Mouse (Mus musculus) kidney, postnatal 0 days (tissue): ENCODE measurements around the gene Ergic3. TPM values are rescaled to one million over a fixed set of nuclear protein-coding genes. Genes with fewer than 3 reads are reported as not detected.

Experiments used
- ATAC-seq: fragments of 200-750 bp; cut with Nextera tagmentation; replicated peaks from 2 replicates; pipeline ENCODE4 v1.8.0; 2017; ENCODE audit warnings: low read depth, moderate number of reproducible peaks, moderate TSS enrichment, moderate library complexity; ENCODE audit not compliant: low FRiP score
- DNase-seq: peaks from one replicate; pipeline ENCODE4 v3.0.0-alpha.2; 2016; ENCODE audit warnings: low spot score
- H3K27ac ChIP-seq: fragments of 300-500 bp; sonication (generic); 2 replicates; pipeline ENCODE4 v1.5.1; 2014; ENCODE audit warnings: mild to moderate bottlenecking
- H3K27me3 ChIP-seq: fragments of 300-500 bp; sonication (generic); 2 replicates; pipeline ENCODE4 v1.6.1; 2014; ENCODE audit warnings: low read length, mixed read lengths; ENCODE audit not compliant: insufficient read depth
- H3K36me3 ChIP-seq: fragments of 300-500 bp; sonication (generic); 2 replicates; pipeline ENCODE4 v1.6.1; 2014; ENCODE audit warnings: low read length, mixed read lengths; ENCODE audit not compliant: insufficient read depth
- H3K4me1 ChIP-seq: fragments of 300-500 bp; sonication (generic); replicated peaks from 2 replicates; pipeline ENCODE4 v1.6.1; 2014; ENCODE audit warnings: antibody characterized with exemption, low read length, mixed read lengths; ENCODE audit not compliant: insufficient read depth
- H3K4me2 ChIP-seq: fragments of 300-500 bp; sonication (generic); 2 replicates; pipeline ENCODE4 v1.6.1; 2014; ENCODE audit warnings: mild to moderate bottlenecking, low read length, moderate library complexity, mixed read lengths
- H3K4me3 ChIP-seq: fragments of 300-500 bp; sonication (generic); replicated peaks from 2 replicates; pipeline ENCODE4 v1.5.1; 2014; ENCODE audit warnings: low read depth, low read length
- H3K9ac ChIP-seq: fragments of 300-500 bp; sonication (generic); 2 replicates; pipeline ENCODE4 v1.6.1; 2014; ENCODE audit warnings: low read depth, low read length
- H3K9me3 ChIP-seq: fragments of 300-500 bp; sonication (generic); replicated peaks from 2 replicates; pipeline ENCODE4 v1.6.1; 2016; ENCODE audit warnings: low read length, inconsistent platforms, mixed read lengths
- CTCF ChIP-seq: IDR thresholded peaks from 2 replicates; pipeline ENCODE4 v1.5.1; 2016; ENCODE audit warnings: antibody characterized with exemption, low read depth, mild to moderate bottlenecking, moderate library complexity
- WGBS: fragments of 180-500 bp; shearing (Covaris S2); extraction: QIAGEN DNeasy Blood & Tissue Kit; methylation state at CpG from one replicate; pipeline ENCODE4 v1.1.7; 2014; 5-methylcytosine and 5-hydroxymethylcytosine counted together
- polyA plus RNA-seq: library from polyadenylated mRNA; unstranded; fragments of >200 nt; fragmentation: Nextera tagmentation; extraction: Ambion mirVana; gene quantifications from 2 replicates; pipeline ENCODE4 v1.2.1, GENCODE M21; 2015

Gene Ergic3
- polyA plus RNA-seq = 219 and 231 TPM in 2 replicates

GRCm38 (mm10) chr2:156007888-156008532 lies at the start of gene Ergic3, which contains the start of gene 6430550D23Rik:
Gene Ergic3, plus strand, starts transcription at chr2:156008045.
Gene 6430550D23Rik, minus strand, starts transcription at chr2:156007977.
- Histone ChIP-seq H3K9ac (peak within 1 kb of the TSS; percentile 72), H3K9me3 (no peaks in the 10 kb centered on the region), H3K4me1 (peaks cover 5% of the 10 kb centered on the region; the same call in 1 of the 2 replicates), H3K27me3 (no peaks in the 10 kb centered on the region), H3K36me3 (peaks cover 24% of the 10 kb centered on the region), H3K27ac (peak within 1 kb of the TSS; percentile 79), H3K4me3 (peak within 1 kb of the TSS; percentile 69), H3K4me2 (peak within 1 kb of the TSS; percentile 75)
- DNase-seq = peak; percentile 97
- no peak for TF ChIP-seq CTCF
- peak; percentile 99 for ATAC-seq
- under 1% methylated on average over 44 of the region's 45 CpGs for WGBS

GRCm38 (mm10) chr2:155959981-155960380 lies 47.9 kb upstream of the Ergic3 start:
- Histone ChIP-seq H3K36me3 (peaks cover 25% of the 10 kb centered on the region), H3K4me3 (no peak overlapping the region), H3K27me3 (no peaks in the 10 kb centered on the region), H3K4me1 (no peaks in the 10 kb centered on the region; the same call in 1 of the 2 replicates), H3K4me2 (no peak overlapping the region), H3K27ac (no peak overlapping the region), H3K9ac (no peak overlapping the region), H3K9me3 (no peaks in the 10 kb centered on the region)
- ATAC-seq = no peak
- WGBS = 70% methylated on average over 5 of the region's 5 CpGs
- DNase-seq = no peak
- TF ChIP-seq CTCF = no peak

GRCm38 (mm10) chr2:155961862-155962261 lies 46.0 kb upstream of the Ergic3 start:
- Histone ChIP-seq H3K4me2 (no peak overlapping the region), H3K9me3 (no peaks in the 10 kb centered on the region), H3K4me3 (no peak overlapping the region), H3K9ac (no peak overlapping the region), H3K36me3 (peaks cover 37% of the 10 kb centered on the region), H3K27ac (no peak overlapping the region), H3K27me3 (no peaks in the 10 kb centered on the region), H3K4me1 (no peaks in the 10 kb centered on the region; the same call in 1 of the 2 replicates)
- TF ChIP-seq CTCF = no peak
- WGBS = 86% methylated on average over 10 of the region's 10 CpGs
- DNase-seq (no peak), ATAC-seq (no peak)

GRCm38 (mm10) chr2:155962991-155963390 lies 44.9 kb upstream of the Ergic3 start:
- no peak for ATAC-seq
- Histone ChIP-seq H3K9ac (no peak overlapping the region), H3K27ac (no peak overlapping the region), H3K4me2 (no peak overlapping the region), H3K36me3 (peaks cover 48% of the 10 kb centered on the region), H3K4me3 (no peak overlapping the region), H3K4me1 (no peaks in the 10 kb centered on the region), H3K27me3 (no peaks in the 10 kb centered on the region), H3K9me3 (no peaks in the 10 kb centered on the region)
- peak; percentile 70 for TF ChIP-seq CTCF
- 25% methylated on average over 1 of the region's 1 CpGs for WGBS
- peak; percentile 65 for DNase-seq

- no peak overlapping the region for H3K4me3 ChIP-seq
- no peak overlapping the region for H3K9ac ChIP-seq
- H3K27me3 ChIP-seq = no peaks in the 10 kb centered on the region
- no peak overlapping the region for H3K27ac ChIP-seq
- peaks cover 67% of the 10 kb centered on the region for H3K36me3 ChIP-seq
- 87% methylated on average over 6 of the region's 6 CpGs for WGBS
- H3K4me2 ChIP-seq = no peak overlapping the region
- no peaks in the 10 kb centered on the region for H3K4me1 ChIP-seq
- TF ChIP-seq CTCF = no peak
- ATAC-seq = no peak
- no peaks in the 10 kb centered on the region for H3K9me3 ChIP-seq
- DNase-seq = no peak
These were observed 34.5 kb upstream of the Ergic3 start for GRCm38 (mm10) chr2:155973348-155973747.

GRCm38 (mm10) chr2:155974087-155974731 lies 33.6 kb upstream of the Ergic3 start:
- WGBS = 78% methylated on average over 14 of the region's 14 CpGs

More at GRCm38 (mm10) chr2:155974087-155974731, 33.6 kb upstream of the Ergic3 start:
- no peak for ATAC-seq
- peak; percentile 41 for TF ChIP-seq CTCF
- Histone ChIP-seq H3K4me2 (no peak overlapping the region), H3K36me3 (peaks cover 61% of the 10 kb centered on the region), H3K4me1 (no peaks in the 10 kb centered on the region), H3K27ac (no peak overlapping the region), H3K27me3 (no peaks in the 10 kb centered on the region), H3K9ac (no peak overlapping the region), H3K9me3 (no peaks in the 10 kb centered on the region), H3K4me3 (no peak overlapping the region)
- no peak for DNase-seq
